Mouse (Mus musculus): ENCODE results near the gene Proser2. TPM values are rescaled to one million over a fixed set of nuclear protein-coding genes. Genes with fewer than 3 reads are reported as not detected.
A peak's percentile ranks its signal among the peaks of the same experiment; 100 is the strongest.

Gene Proser2
- polyA plus RNA-seq (2012; rRNA removed): 4.2 and 4.5 TPM in 2 replicates

- peak within 1 kb of the TSS; percentile 18; the same call in 1 of the 2 replicates for H3K27ac ChIP-seq (ENCODE audit: insufficient read depth, low read length)
Observed at GRCm38 (mm10) chr2:6129555-6130355, at the start of gene Proser2. Proser2 (minus strand) TSS chr2:6130211.

DNA sequence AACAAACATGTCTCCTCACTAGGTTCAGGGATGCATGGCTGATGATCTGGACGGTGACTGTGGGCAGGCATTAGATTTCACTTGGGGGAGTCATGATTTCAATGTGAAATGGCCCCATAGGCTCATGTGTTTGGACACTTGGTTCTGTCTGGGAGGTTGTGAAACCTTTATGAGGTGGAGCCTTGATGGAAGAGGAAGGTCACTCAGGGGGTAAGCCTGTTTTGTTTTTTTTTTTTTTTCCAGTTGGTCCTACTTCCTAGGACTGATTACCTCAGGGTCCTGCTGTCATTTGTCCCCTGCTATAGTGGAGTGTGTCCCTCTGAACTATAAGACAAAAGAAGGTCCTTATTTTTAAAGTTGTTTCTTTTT lies 49.7 kb upstream of the Proser2 start:
- H3K27ac ChIP-seq (ENCODE audit: insufficient read depth, low read length): no peak overlapping the region
- TF ChIP-seq POLR2A (IDR thresholded peaks at IDR 0.05; ENCODE audit: extremely low read depth, insufficient read depth, low read length) (no peak), CTCF (IDR thresholded peaks at IDR 0.05; ENCODE audit: extremely low read depth, insufficient read depth, low read length) (no peak)
- no peak overlapping the region for H3K4me3 ChIP-seq (ENCODE audit: insufficient read depth, low read length)

More at GRCm38 (mm10) chr2:6129555-6130355, at the start of gene Proser2:
- no peaks in the 10 kb centered on the region for H3K4me1 ChIP-seq (ENCODE audit: control insufficient read depth, insufficient read depth, low read length)
- no peak for TF ChIP-seq CTCF (IDR thresholded peaks at IDR 0.05; ENCODE audit: extremely low read depth, insufficient read depth, low read length)
- TF ChIP-seq POLR2A (IDR thresholded peaks at IDR 0.05; ENCODE audit: extremely low read depth, insufficient read depth, low read length): no peak
- peak within 1 kb of the TSS; percentile 74 for H3K4me3 ChIP-seq (ENCODE audit: insufficient read depth, low read length)

DNA sequence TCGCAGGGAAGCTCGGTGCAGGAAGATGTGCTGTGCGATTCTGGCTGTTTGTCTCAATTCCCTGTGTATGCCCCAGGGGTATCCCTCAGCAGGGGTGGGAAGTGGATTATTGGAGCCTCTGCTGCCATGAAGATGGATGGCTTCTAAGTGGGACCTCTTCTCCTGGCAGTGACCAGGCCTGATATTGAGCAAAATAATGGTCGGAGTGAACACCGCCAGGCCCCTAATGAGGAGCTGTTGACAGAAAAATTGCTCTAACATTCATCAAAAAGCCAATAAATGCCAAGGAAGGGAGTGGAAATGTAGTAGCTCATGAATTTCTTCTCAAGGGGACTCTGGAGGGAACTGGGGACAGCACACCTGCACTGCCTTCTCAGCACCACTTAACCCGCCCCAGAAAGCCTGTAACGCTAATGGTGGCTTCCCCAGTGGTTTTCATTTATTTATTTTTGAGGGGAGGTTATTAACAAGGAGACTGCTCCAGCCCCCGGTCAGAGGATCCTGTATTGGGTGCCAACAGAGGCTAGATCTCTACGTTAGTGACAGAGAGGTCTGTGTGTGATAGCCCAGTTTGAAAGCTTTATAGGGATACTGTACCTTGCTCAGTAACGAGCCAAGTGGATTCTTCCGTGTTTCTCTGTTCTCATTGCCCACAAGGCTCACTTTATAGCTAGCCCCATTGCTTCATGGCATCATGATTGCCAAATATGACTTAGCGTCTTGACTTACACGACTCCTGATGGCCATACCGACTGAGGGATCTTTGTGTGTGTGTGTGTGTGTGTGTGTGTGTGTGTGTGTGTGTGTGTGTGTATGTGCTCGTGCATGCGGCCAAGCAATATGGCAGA lies 49.1 kb upstream of the Proser2 start:
- TF ChIP-seq CTCF (IDR thresholded peaks at IDR 0.05; ENCODE audit: extremely low read depth, insufficient read depth, low read length) (no peak), POLR2A (IDR thresholded peaks at IDR 0.05; ENCODE audit: extremely low read depth, insufficient read depth, low read length) (no peak)
- Histone ChIP-seq H3K4me3 (ENCODE audit: insufficient read depth, low read length) (no peak overlapping the region), H3K27ac (ENCODE audit: insufficient read depth, low read length) (no peak overlapping the region), H3K4me1 (ENCODE audit: control insufficient read depth, insufficient read depth, low read length) (no peaks in the 10 kb centered on the region)

More for the DNA sequence above, 49.7 kb upstream of the Proser2 start:
- no peaks in the 10 kb centered on the region for H3K4me1 ChIP-seq (ENCODE audit: control insufficient read depth, insufficient read depth, low read length)

- H3K4me3 ChIP-seq (ENCODE audit: insufficient read depth, low read length): no peak overlapping the region
- no peak overlapping the region for H3K27ac ChIP-seq (ENCODE audit: insufficient read depth, low read length)
- TF ChIP-seq POLR2A (IDR thresholded peaks at IDR 0.05; ENCODE audit: extremely low read depth, insufficient read depth, low read length) (no peak), CTCF (IDR thresholded peaks at IDR 0.05; ENCODE audit: extremely low read depth, insufficient read depth, low read length) (no peak)
- H3K4me1 ChIP-seq (ENCODE audit: control insufficient read depth, insufficient read depth, low read length): no peaks in the 10 kb centered on the region
Observed at GRCm38 (mm10) chr2:6173013-6173412, 43.0 kb upstream of the Proser2 start.

GRCm38 (mm10) chr2:6168560-6168959 lies 38.5 kb upstream of the Proser2 start:
- H3K4me1 ChIP-seq (ENCODE audit: control insufficient read depth, insufficient read depth, low read length): no peaks in the 10 kb centered on the region
- no peak for TF ChIP-seq CTCF (IDR thresholded peaks at IDR 0.05; ENCODE audit: extremely low read depth, insufficient read depth, low read length)
- TF ChIP-seq POLR2A (IDR thresholded peaks at IDR 0.05; ENCODE audit: extremely low read depth, insufficient read depth, low read length): no peak
- no peak overlapping the region for H3K27ac ChIP-seq (ENCODE audit: insufficient read depth, low read length)
- H3K4me3 ChIP-seq (ENCODE audit: insufficient read depth, low read length): no peak overlapping the region

DNA sequence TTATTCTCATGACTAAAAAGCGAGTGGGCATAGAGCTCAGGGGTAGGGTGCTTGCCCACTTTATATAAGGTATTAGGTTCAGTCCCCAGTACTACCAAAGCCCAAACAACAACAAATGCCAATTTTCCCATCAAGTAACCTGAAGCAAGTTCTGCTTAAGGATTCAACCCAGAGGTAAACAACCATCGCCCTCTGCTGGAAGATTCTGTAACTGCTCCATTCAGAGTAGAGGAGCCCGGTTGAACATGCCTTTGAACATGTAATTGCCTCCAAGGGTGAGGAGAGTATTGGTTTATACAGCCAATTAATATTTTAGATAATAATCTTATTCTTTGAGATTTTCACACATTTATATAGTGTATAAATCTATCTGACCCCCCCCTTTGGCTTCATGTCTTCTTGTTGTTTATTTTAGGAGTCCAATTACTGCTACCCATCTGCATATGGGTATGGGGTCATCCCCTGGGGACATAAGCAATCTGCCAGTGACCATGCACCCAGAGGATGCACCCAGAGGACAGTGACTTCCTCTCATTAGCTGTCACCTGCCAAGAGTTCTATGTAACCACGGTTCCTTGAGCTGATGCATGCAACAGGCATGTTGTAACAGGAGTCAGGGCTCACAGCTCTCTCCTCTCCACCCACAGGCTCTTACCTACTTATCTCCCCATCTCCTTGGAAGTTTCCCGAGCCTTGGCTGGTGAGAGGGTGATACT lies 38.0 kb upstream of the Proser2 start:
- no peak overlapping the region for H3K4me3 ChIP-seq (ENCODE audit: insufficient read depth, low read length)
- TF ChIP-seq POLR2A (IDR thresholded peaks at IDR 0.05; ENCODE audit: extremely low read depth, insufficient read depth, low read length) (no peak), CTCF (IDR thresholded peaks at IDR 0.05; ENCODE audit: extremely low read depth, insufficient read depth, low read length) (peak; percentile 72)
- H3K27ac ChIP-seq (ENCODE audit: insufficient read depth, low read length): no peak overlapping the region
- H3K4me1 ChIP-seq (ENCODE audit: control insufficient read depth, insufficient read depth, low read length): no peaks in the 10 kb centered on the region

- H3K4me1 ChIP-seq (ENCODE audit: control insufficient read depth, insufficient read depth, low read length): no peaks in the 10 kb centered on the region
Observed at GRCm38 (mm10) chr2:6165771-6166170, 35.8 kb upstream of the Proser2 start.

DNA sequence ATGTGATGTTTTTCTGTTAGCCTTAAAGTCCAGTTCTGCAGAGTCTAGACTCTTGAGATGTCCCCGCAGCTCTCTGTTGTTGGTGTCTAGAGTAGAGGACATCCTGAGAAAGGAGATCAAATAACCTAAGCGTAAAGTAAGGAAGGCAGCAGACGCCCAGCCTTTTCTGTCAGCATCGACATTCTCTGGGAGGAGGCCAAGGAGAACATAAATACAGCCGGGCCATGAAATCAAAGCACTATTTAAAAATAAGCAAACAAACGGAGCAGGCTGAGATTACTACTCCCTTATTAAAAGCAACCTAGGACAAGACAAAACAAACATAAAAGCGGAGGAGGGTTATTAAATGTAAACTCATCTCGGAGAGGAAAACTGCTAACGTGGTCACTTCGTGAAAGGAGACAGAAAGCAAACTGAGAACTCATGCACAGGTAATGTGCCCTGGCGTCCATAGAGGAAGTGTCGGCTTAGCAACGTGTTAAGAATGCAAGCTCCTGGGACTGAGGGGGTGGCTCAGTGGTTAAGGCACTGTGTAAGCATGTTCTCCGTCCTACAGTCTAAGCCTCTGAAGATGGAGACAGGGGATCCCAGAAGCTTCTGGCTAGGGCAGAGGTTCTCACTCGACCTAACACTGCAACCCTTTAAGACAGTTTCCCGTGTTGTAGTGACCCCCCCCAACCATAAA lies 34.7 kb upstream of the Proser2 start:
- Histone ChIP-seq H3K4me3 (ENCODE audit: insufficient read depth, low read length) (no peak overlapping the region), H3K27ac (ENCODE audit: insufficient read depth, low read length) (no peak overlapping the region), H3K4me1 (ENCODE audit: control insufficient read depth, insufficient read depth, low read length) (no peaks in the 10 kb centered on the region)
- TF ChIP-seq CTCF (IDR thresholded peaks at IDR 0.05; ENCODE audit: extremely low read depth, insufficient read depth, low read length): no peak
- no peak for TF ChIP-seq POLR2A (IDR thresholded peaks at IDR 0.05; ENCODE audit: extremely low read depth, insufficient read depth, low read length)

More at GRCm38 (mm10) chr2:6165771-6166170, 35.8 kb upstream of the Proser2 start:
- Histone ChIP-seq H3K4me3 (ENCODE audit: insufficient read depth, low read length) (no peak overlapping the region), H3K27ac (ENCODE audit: insufficient read depth, low read length) (no peak overlapping the region)
- no peak for TF ChIP-seq POLR2A (IDR thresholded peaks at IDR 0.05; ENCODE audit: extremely low read depth, insufficient read depth, low read length)
- no peak for TF ChIP-seq CTCF (IDR thresholded peaks at IDR 0.05; ENCODE audit: extremely low read depth, insufficient read depth, low read length)
